Mouse (Mus musculus) activated CD4-positive, CD25-positive, alpha-beta regulatory T cell (primary cell): ENCODE data around the gene Spryd3. TPM values are rescaled to one million over a fixed set of nuclear protein-coding genes. Genes with fewer than 3 reads are reported as not detected.

Source experiments
- polyA plus RNA-seq, 2 experiments: library from polyadenylated mRNA; unstranded; fragments of 100-300 nt; shearing (Covaris generic); gene quantifications; one replicate each; pipeline ENCODE4 v1.2.1; 2017

Spryd3 gene
- 10 to 100 TPM; 55.1 to 60.3 TPM for polyA plus RNA-seq

GRCm38 (mm10) chr15:102136129-102136758, at the start of gene Spryd3:
TSS of gene Spryd3 (minus strand) at chr15:102136234.

GRCm38 (mm10) chr15:102150301-102151135, 14.5 kb upstream of the Spryd3 start, which contains the start of gene Soat2:
TSS of gene Soat2 (plus strand) at chr15:102150526.

GRCm38 (mm10) chr15:102144274-102144711, 8.3 kb upstream of the Spryd3 start, which contains the start of gene Igfbp6:
TSS of gene Igfbp6 (plus strand) at chr15:102144362.

GRCm38 (mm10) chr15:102100161-102100981, 35.7 kb downstream of the Spryd3 start, which contains the start of gene Tns2:
TSS of gene Tns2 (plus strand) at chr15:102100413.

GRCm38 (mm10) chr15:102073559-102074069, 62.4 kb downstream of the Spryd3 start, which contains the start of gene Eif4b:
TSS of gene Eif4b (plus strand) at chr15:102073773.

Other genes starting within 250 kb of the Spryd3 start
- gene Krt76, start 243.3 kb downstream of the Spryd3 start, polyA plus RNA-seq = under 1 TPM in 1 of 2 experiments, not detected in 1; 0.10 TPM
- under 1 TPM in 1 of 2 experiments, not detected in 1; 0.27 TPM for gene Krt4, start 211.5 kb downstream of the Spryd3 start, polyA plus RNA-seq
- gene Krt79, start 195.9 kb downstream of the Spryd3 start, polyA plus RNA-seq = not detected
- not detected for gene Krt78, start 181.9 kb downstream of the Spryd3 start, polyA plus RNA-seq
- under 1 TPM in 1 of 2 experiments, not detected in 1; 0.10 TPM for gene Krt8, start 131.8 kb downstream of the Spryd3 start, polyA plus RNA-seq
- gene Krt18, start 108.1 kb downstream of the Spryd3 start, polyA plus RNA-seq = 1 to 10 TPM; 1.0 to 2.4 TPM
- 10 to 100 TPM; 81.7 to 85.7 TPM for gene Eif4b, start 62.5 kb downstream of the Spryd3 start, polyA plus RNA-seq
- gene Tns2, start 35.8 kb downstream of the Spryd3 start, polyA plus RNA-seq = under 1 TPM; 0.23 to 0.81 TPM
- under 1 TPM in 1 of 2 experiments, not detected in 1; 0.33 TPM for gene Igfbp6, start 8.1 kb upstream of the Spryd3 start, polyA plus RNA-seq
- gene Soat2, start 14.3 kb upstream of the Spryd3 start, polyA plus RNA-seq = 1 to 10 TPM in 1 of 2 experiments, under 1 TPM in 1; 0.87 to 4.3 TPM
- gene Zfp740, start 67.0 kb upstream of the Spryd3 start, polyA plus RNA-seq = 100 to 1,000 TPM in 1 of 2 experiments, 10 to 100 TPM in 1; 82.9 to 100 TPM
- 10 to 100 TPM; 11.0 to 21.9 TPM for gene Csad, start 68.5 kb upstream of the Spryd3 start, polyA plus RNA-seq
- 1,000 to 10,000 TPM in 1 of 2 experiments, 100 to 1,000 TPM in 1; 949 to 1,884 TPM for gene Itgb7, start 95.7 kb upstream of the Spryd3 start, polyA plus RNA-seq
- gene Rarg, start 121.3 kb upstream of the Spryd3 start, polyA plus RNA-seq = 10 to 100 TPM; 28.5 to 42.8 TPM
- gene Gm9918, start 134.3 kb upstream of the Spryd3 start, polyA plus RNA-seq = not detected
- 100 to 1,000 TPM; 108 to 122 TPM for gene Mfsd5, start 143.2 kb upstream of the Spryd3 start, polyA plus RNA-seq
- 1 to 10 TPM; 2.4 to 3.3 TPM for gene Espl1, start 160.0 kb upstream of the Spryd3 start, polyA plus RNA-seq
- gene Pfdn5, start 189.9 kb upstream of the Spryd3 start, polyA plus RNA-seq = 100 to 1,000 TPM; 468 to 570 TPM
- gene Myg1, start 195.5 kb upstream of the Spryd3 start, polyA plus RNA-seq = 10 to 100 TPM; 87.6 to 90.3 TPM
- 10 to 100 TPM; 46.4 to 47.9 TPM for gene Aaas, start 214.5 kb upstream of the Spryd3 start, polyA plus RNA-seq
- gene Sp7, start 230.9 kb upstream of the Spryd3 start, polyA plus RNA-seq = not detected